Mouse (Mus musculus) natural killer cell, adult 2 months (primary cell): ENCODE measurements at regions not wholly inside any gene's neighbourhood (a gene's known extent, or its start where the extent isn't known, plus 50 kb on each side); places are given as distances from the start of the nearest gene placed in this dataset.

Source experiments
- DNase-seq, 2 experiments: peaks; one replicate each; pipeline ENCODE4 v3.0.0; 2022; ENCODE audit warnings: low spot score in 2 of 2

GRCm38 (mm10) chr12:106186501-106186900, 176.5 kb downstream of the Vrk1 start:
- no peak for DNase-seq

- DNase-seq: no peak
Measured at GRCm38 (mm10) chr12:106191771-106192170, 181.7 kb downstream of the Vrk1 start.

GRCm38 (mm10) chr12:106199302-106199701, 189.3 kb downstream of the Vrk1 start:
- DNase-seq: no peak

- DNase-seq: no peak
Measured at GRCm38 (mm10) chr12:106203526-106203925, 193.5 kb downstream of the Vrk1 start.

- no peak for DNase-seq
Measured at GRCm38 (mm10) chr12:106210959-106211358, 200.9 kb downstream of the Vrk1 start.

- no peak for DNase-seq
Measured at GRCm38 (mm10) chr12:106211488-106211887, 201.5 kb downstream of the Vrk1 start.

- DNase-seq: no peak
Measured at GRCm38 (mm10) chr12:106212397-106212796, 202.4 kb downstream of the Vrk1 start.

- DNase-seq: no peak
Measured at GRCm38 (mm10) chr12:106220071-106220470, 210.0 kb downstream of the Vrk1 start.

- no peak for DNase-seq
Measured at GRCm38 (mm10) chr12:106226276-106226675, 216.2 kb downstream of the Vrk1 start.

- no peak for DNase-seq
Measured at GRCm38 (mm10) chr12:106226776-106227562, 216.9 kb downstream of the Vrk1 start.

GRCm38 (mm10) chr12:106227563-106227840, 217.5 kb downstream of the Vrk1 start:
- DNase-seq: no peak

GRCm38 (mm10) chr12:106245178-106245840, 235.3 kb downstream of the Vrk1 start:
- DNase-seq: no peak

- DNase-seq: no peak
Measured at GRCm38 (mm10) chr12:106273591-106273990, 263.6 kb downstream of the Vrk1 start.

GRCm38 (mm10) chr12:106277886-106278285, 267.9 kb downstream of the Vrk1 start:
- no peak for DNase-seq

- no peak for DNase-seq
Measured at GRCm38 (mm10) chr12:106282491-106283106, 272.6 kb downstream of the Vrk1 start.

GRCm38 (mm10) chr12:106284814-106285213, 274.8 kb downstream of the Vrk1 start:
- DNase-seq: no peak

GRCm38 (mm10) chr12:106288791-106289515, 278.9 kb downstream of the Vrk1 start:
- DNase-seq: no peak

- no peak for DNase-seq
Measured at GRCm38 (mm10) chr12:106291476-106292046, 281.5 kb downstream of the Vrk1 start.

- DNase-seq: no peak
Measured at GRCm38 (mm10) chr12:106293117-106293516, 283.1 kb downstream of the Vrk1 start.

- no peak for DNase-seq
Measured at GRCm38 (mm10) chr12:106295596-106295995, 285.6 kb downstream of the Vrk1 start.

GRCm38 (mm10) chr12:106302617-106303016, 292.6 kb downstream of the Vrk1 start:
- no peak for DNase-seq
